ENCODE assay signal across 12 mouse cellular contexts in genomic region chr6:115888296-115888695, GRCm38 (mm10). TPM values are rescaled to one million over a fixed set of nuclear protein-coding genes. Genes with fewer than 3 reads are reported as not detected.
A peak's percentile ranks its signal among the peaks of the same experiment; 100 is the strongest.
DNase-seq lines count a peak whose midpoint lies in the region; ATAC-seq and TF ChIP-seq lines count a peak whose summit lies in the region.
"Had no signal": no experiment of that assay in that cellular context is flagged by ENCODE, and none has a peak within 500 bp of the region (broad histone marks: within the 10 kb centered on the region; RNA-seq: fewer than 3 reads in every experiment).

No protein-coding gene starts in this region.

- peak; percentile 20 for DNase-seq in forebrain, embryonic 10.5 days (ENCODE audit: extremely low spot score, low spot score)
- no peak for DNase-seq in lung, postnatal 0 days (ENCODE audit: low spot score)
- no peak for DNase-seq in lung, adult 18-20 months
- peak; percentile 40 for DNase-seq in embryo, embryonic 10.5 days (ENCODE audit: low spot score)
- DNase-seq in splenic B cell, adult 2 months (ENCODE audit: low read depth, low spot score) = peak; percentile 50
- DNase-seq in urinary bladder, postnatal 14 days (ENCODE audit: low spot score) = no peak
- no peak for DNase-seq in gastrocnemius, postnatal 4 days (ENCODE audit: low spot score in 2 of 2)

- peaks cover 71% of the 10 kb centered on the region for H3K36me3 ChIP-seq in forebrain, embryonic 10.5 days (replicated peaks)
- peaks cover 27% of the 10 kb centered on the region; the same call in 1 of the 2 replicates for H3K36me3 ChIP-seq in forebrain, embryonic 15.5 days
- H3K36me3 ChIP-seq in lung, postnatal 0 days (ENCODE audit: insufficient read depth, low read length) = no peaks in the 10 kb centered on the region
- no peaks in the 10 kb centered on the region for H3K36me3 ChIP-seq in splenic B cell, adult 2 months (ENCODE audit: control insufficient read depth, insufficient read depth, low read length, poor library complexity, severe bottlenecking)

- H3K4me2 ChIP-seq in forebrain, embryonic 15.5 days (replicated peaks) = no peak overlapping the region
- H3K4me2 ChIP-seq in lung, postnatal 0 days (replicated peaks; ENCODE audit: low read depth, low read length) = no peak overlapping the region
- H3K4me2 ChIP-seq: embryonic facial prominence, embryonic 13.5 days; stomach, embryonic 15.5 days had no signal

- no peak overlapping the region for H3K4me3 ChIP-seq in forebrain, embryonic 10.5 days
- no peak overlapping the region for H3K4me3 ChIP-seq in forebrain, embryonic 15.5 days
- no peak overlapping the region for H3K4me3 ChIP-seq in lung, postnatal 0 days (ENCODE audit: low read depth, low read length)
- H3K4me3 ChIP-seq: embryonic facial prominence, embryonic 13.5 days; megakaryocyte, embryonic 14.5 days; stomach, embryonic 15.5 days had no signal

- no peak for TF ChIP-seq EP300 in lung, postnatal 0 days (IDR thresholded peaks at IDR 0.05)

- no peak for ATAC-seq in forebrain, embryonic 15.5 days (replicated peaks)
- ATAC-seq in lung, postnatal 0 days = no peak

- H3K9ac ChIP-seq in forebrain, embryonic 15.5 days (replicated peaks) = no peak overlapping the region
- no peak overlapping the region for H3K9ac ChIP-seq in lung, postnatal 0 days (replicated peaks; ENCODE audit: low read depth)
- H3K9ac ChIP-seq: embryonic facial prominence, embryonic 13.5 days; stomach, embryonic 15.5 days had no signal

- TF ChIP-seq CTCF in lung, postnatal 0 days (IDR thresholded peaks at IDR 0.05) = peak; percentile 71

- H3K27me3 ChIP-seq in forebrain, embryonic 10.5 days (ENCODE audit: poor library complexity, severe bottlenecking) = no peaks in the 10 kb centered on the region
- H3K27me3 ChIP-seq in forebrain, embryonic 15.5 days = no peaks in the 10 kb centered on the region
- H3K27me3 ChIP-seq in lung, postnatal 0 days (replicated peaks; ENCODE audit: insufficient read depth, low read length) = no peaks in the 10 kb centered on the region
- no peaks in the 10 kb centered on the region for H3K27me3 ChIP-seq in splenic B cell, adult 2 months (ENCODE audit: control insufficient read depth, insufficient read depth, low read length, poor library complexity, severe bottlenecking)
- H3K27me3 ChIP-seq: embryonic facial prominence, embryonic 13.5 days; stomach, embryonic 15.5 days had no signal

- 96% methylated on average over 3 of the region's 3 CpGs for WGBS in forebrain, embryonic 10.5 days
- WGBS in forebrain, embryonic 15.5 days = 92% methylated on average over 3 of the region's 3 CpGs
- 97% methylated on average over 3 of the region's 3 CpGs for WGBS in lung, postnatal 0 days

- no peak overlapping the region for H3K27ac ChIP-seq in forebrain, embryonic 10.5 days
- no peak overlapping the region for H3K27ac ChIP-seq in forebrain, embryonic 15.5 days (replicated peaks)
- no peak overlapping the region for H3K27ac ChIP-seq in lung, postnatal 0 days (ENCODE audit: low read length)
- H3K27ac ChIP-seq: embryonic facial prominence, embryonic 13.5 days; stomach, embryonic 15.5 days had no signal

- H3K4me1 ChIP-seq in forebrain, embryonic 10.5 days = peaks cover 16% of the 10 kb centered on the region
- peaks cover 24% of the 10 kb centered on the region for H3K4me1 ChIP-seq in forebrain, embryonic 15.5 days
- peaks cover 6% of the 10 kb centered on the region; the same call in 1 of the 2 replicates for H3K4me1 ChIP-seq in lung, postnatal 0 days (ENCODE audit: insufficient read depth, low read depth, low read length)

- peaks cover 7% of the 10 kb centered on the region; the same call in 1 of the 2 replicates for H3K9me3 ChIP-seq in forebrain, embryonic 10.5 days
- no peaks in the 10 kb centered on the region for H3K9me3 ChIP-seq in forebrain, embryonic 15.5 days
- H3K9me3 ChIP-seq in lung, postnatal 0 days (ENCODE audit: low read length) = no peaks in the 10 kb centered on the region
- H3K9me3 ChIP-seq: stomach, embryonic 15.5 days had no signal

RNA-seq across cellular contexts. Expression of gene Ift122, which starts 35.0 kb away (rescaled TPM):
- 31.0 TPM in 2 replicates for polyA plus RNA-seq in forebrain, embryonic 10.5 days (2016; fragmentation: Nextera tagmentation; extraction: Ambion mirVana)
- 28.2 and 29.4 TPM in 2 replicates for polyA plus RNA-seq in forebrain, embryonic 15.5 days (2015; fragmentation: Nextera tagmentation; extraction: Ambion mirVana)
- polyA plus RNA-seq in lung, postnatal 0 days (2015; fragmentation: Nextera tagmentation; extraction: Ambion mirVana) = 8.3 and 10.4 TPM in 2 replicates
- 10 to 100 TPM; 16.7 to 18.6 TPM for total RNA-seq in gastrocnemius, postnatal 4 days (2021)

RNA-seq across cellular contexts. Expression of gene Mbd4, which starts 35.1 kb away (rescaled TPM):
- 36.2 and 39.2 TPM in 2 replicates for polyA plus RNA-seq in forebrain, embryonic 10.5 days (2016; fragmentation: Nextera tagmentation; extraction: Ambion mirVana)
- polyA plus RNA-seq in forebrain, embryonic 15.5 days (2015; fragmentation: Nextera tagmentation; extraction: Ambion mirVana) = 15.5 and 16.3 TPM in 2 replicates
- polyA plus RNA-seq in lung, postnatal 0 days (2015; fragmentation: Nextera tagmentation; extraction: Ambion mirVana) = 4.5 and 6.7 TPM in 2 replicates
- 1 to 10 TPM; 4.8 to 5.4 TPM for total RNA-seq in gastrocnemius, postnatal 4 days (2021)

RNA-seq across cellular contexts. Expression of gene Rho, which starts 43.3 kb away (rescaled TPM):
- polyA plus RNA-seq in forebrain, embryonic 10.5 days (2016; fragmentation: Nextera tagmentation; extraction: Ambion mirVana) = 0.06 and 0.10 TPM in 2 replicates
- 0.09 and 0.19 TPM in 2 replicates for polyA plus RNA-seq in forebrain, embryonic 15.5 days (2015; fragmentation: Nextera tagmentation; extraction: Ambion mirVana)
- 0.04 TPM in 1 of 2 replicates, not detected in the other for polyA plus RNA-seq in lung, postnatal 0 days (2015; fragmentation: Nextera tagmentation; extraction: Ambion mirVana)
- total RNA-seq in gastrocnemius, postnatal 4 days (2021) = under 1 TPM; 0.62 to 0.93 TPM
- polyA plus RNA-seq: intestine, embryonic 14.5 days had no signal

RNA-seq across cellular contexts. Expression of gene Efcab12, which starts 50.1 kb away (rescaled TPM):
- 1.7 and 1.9 TPM in 2 replicates for polyA plus RNA-seq in forebrain, embryonic 10.5 days (2016; fragmentation: Nextera tagmentation; extraction: Ambion mirVana)
- polyA plus RNA-seq in forebrain, embryonic 15.5 days (2015; fragmentation: Nextera tagmentation; extraction: Ambion mirVana) = 1.8 and 2.0 TPM in 2 replicates
- polyA plus RNA-seq in lung, postnatal 0 days (2015; fragmentation: Nextera tagmentation; extraction: Ambion mirVana) = 1.5 and 2.0 TPM in 2 replicates
- total RNA-seq in gastrocnemius, postnatal 4 days (2021) = under 1 TPM; 0.15 to 0.26 TPM

RNA-seq across cellular contexts. Expression of gene H1foo, which starts 56.4 kb away (rescaled TPM):
- not detected in 2 replicates for polyA plus RNA-seq in forebrain, embryonic 10.5 days (2016; fragmentation: Nextera tagmentation; extraction: Ambion mirVana)
- polyA plus RNA-seq in forebrain, embryonic 15.5 days (2015; fragmentation: Nextera tagmentation; extraction: Ambion mirVana) = not detected in 2 replicates
- polyA plus RNA-seq in lung, postnatal 0 days (2015; fragmentation: Nextera tagmentation; extraction: Ambion mirVana) = not detected in 2 replicates
- not detected for total RNA-seq in gastrocnemius, postnatal 4 days (2021)
- polyA plus RNA-seq: embryonic facial prominence, embryonic 13.5 days; intestine, embryonic 14.5 days; stomach, embryonic 15.5 days had no signal

Comparison
In these comparisons a context has a peak if more than half of its experiments do, and no peak if none do; other contexts are left out.
1. DNase-seq: peak in forebrain, embryonic 10.5 days (single experiment), embryo, embryonic 10.5 days (single experiment) and splenic B cell, adult 2 months (single experiment); none in lung, postnatal 0 days (single experiment), lung, adult 18-20 months (0 of 2), urinary bladder, postnatal 14 days (single experiment) and gastrocnemius, postnatal 4 days (0 of 2).